Mouse (Mus musculus): ENCODE measurements around the gene Prdx3. TPM values are rescaled to one million over a fixed set of nuclear protein-coding genes. Genes with fewer than 3 reads are reported as not detected.

Gene Prdx3
- polyA plus RNA-seq, 1 experiment from 2014 or later: 106 TPM

- H3K9me3 ChIP-seq (replicated peaks; ENCODE audit: control insufficient read depth, low read length, poor library complexity, severe bottlenecking): no peaks in the 10 kb centered on the region
- no peaks in the 10 kb centered on the region for H3K4me1 ChIP-seq (ENCODE audit: control insufficient read depth, insufficient read depth, low read length)
- no peak overlapping the region for H3K4me2 ChIP-seq (ENCODE audit: low read length)
- H3K4me3 ChIP-seq (ENCODE audit: low read depth, low read length): no peak overlapping the region
- no peaks in the 10 kb centered on the region for H3K27me3 ChIP-seq (ENCODE audit: control insufficient read depth, insufficient read depth, low read depth, low read length)
- 95% methylated on average over 6 of the region's 6 CpGs for WGBS
- no peak for ATAC-seq
- H3K9ac ChIP-seq (ENCODE audit: low read depth, low read length): no peak overlapping the region
- no peak overlapping the region for H3K27ac ChIP-seq (ENCODE audit: low read length)
- H3K36me3 ChIP-seq (ENCODE audit: control insufficient read depth, insufficient read depth, low read length): peaks cover 19% of the 10 kb centered on the region
These were observed 55.7 kb downstream of the Prdx3 start for GRCm38 (mm10) chr19:60818677-60819076.

Other genes with a start within 250 kb of the Prdx3 start
- 20.1 and 20.9 TPM in 2 replicates for gene Nanos1, start 118.6 kb downstream of the Prdx3 start, polyA plus RNA-seq (2015; fragmentation: Nextera tagmentation; extraction: Ambion mirVana)
- 102 and 112 TPM in 2 replicates for gene Eif3a, start 83.9 kb downstream of the Prdx3 start, polyA plus RNA-seq (2015; fragmentation: Nextera tagmentation; extraction: Ambion mirVana)
- gene Fam45a, start 63.0 kb downstream of the Prdx3 start, polyA plus RNA-seq (2015; fragmentation: Nextera tagmentation; extraction: Ambion mirVana): 40.2 and 42.4 TPM in 2 replicates
- gene Sfxn4, start 13.1 kb downstream of the Prdx3 start, polyA plus RNA-seq (2015; fragmentation: Nextera tagmentation; extraction: Ambion mirVana): 9.4 and 11.7 TPM in 2 replicates
- 2.3 and 2.5 TPM in 2 replicates for gene Grk5, start 15.2 kb upstream of the Prdx3 start, polyA plus RNA-seq (2015; fragmentation: Nextera tagmentation; extraction: Ambion mirVana)

Measured in midbrain, embryonic 16.5 days (tissue).